Mouse (Mus musculus): ENCODE measurements at regions not wholly inside any gene's neighbourhood (a gene's known extent, or its start where the extent isn't known, plus 50 kb on each side); places are given as distances from the start of the nearest gene placed in this dataset.

DNA sequence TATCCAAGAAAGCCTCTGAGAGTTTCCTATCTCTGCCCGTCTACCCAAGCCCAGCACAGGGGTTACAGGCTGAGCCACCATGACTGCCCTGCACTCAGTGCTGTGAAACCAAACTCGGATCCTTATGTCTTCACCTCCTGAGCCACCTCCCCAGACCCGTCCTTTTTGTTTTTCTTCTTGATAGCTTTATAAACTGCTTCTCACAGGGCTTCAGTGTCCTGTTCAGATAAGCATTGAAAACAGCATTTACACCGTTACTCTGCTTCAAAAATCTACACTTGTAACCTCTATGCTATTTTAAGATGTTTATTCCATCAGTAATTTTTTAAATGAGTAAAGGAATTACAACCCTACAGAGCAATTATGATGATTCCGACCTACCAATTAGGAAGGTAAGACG is 253.0 kb downstream of the Dhx15 start:
- TF ChIP-seq CTCF (conservative IDR thresholded peaks at IDR 0.05; ENCODE audit: insufficient read depth, insufficient read length, low read depth, low read length): no peak
- no peak for TF ChIP-seq POLR2A (IDR thresholded peaks at IDR 0.05; ENCODE audit: low read depth, low read length)
